Mouse (Mus musculus) B cell, adult 2 months (primary cell): ENCODE data around the gene Tmem233.

Experiments used
- DNase-seq, 2 experiments: peaks; one replicate each; pipeline ENCODE4 v3.0.0; 2022

Gene Tmem233

DNA sequence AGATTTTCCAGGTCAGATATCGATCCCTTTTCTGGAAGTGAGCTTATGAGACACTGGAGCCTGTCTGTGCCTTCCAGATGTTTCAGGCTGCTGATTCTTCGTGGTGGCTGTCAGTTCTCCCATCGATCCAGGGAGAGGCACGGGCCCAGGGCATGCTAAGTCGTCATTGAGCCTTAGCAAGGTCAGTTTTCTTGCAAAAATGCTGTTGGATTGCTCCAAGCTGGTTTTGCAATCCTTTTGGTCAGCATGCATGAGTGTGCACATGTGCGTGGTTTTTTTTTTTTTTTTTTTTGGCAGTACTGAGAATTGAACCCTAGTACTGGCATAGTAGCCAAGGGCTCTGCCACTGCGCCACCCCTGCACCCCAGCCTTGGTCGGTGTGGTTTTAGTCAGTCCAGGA lies 79.9 kb downstream of the Tmem233 start:
- no peak for DNase-seq

GRCm38 (mm10) chr5:115997376-115997775 lies 85.7 kb downstream of the Tmem233 start:
- no peak for DNase-seq

DNA sequence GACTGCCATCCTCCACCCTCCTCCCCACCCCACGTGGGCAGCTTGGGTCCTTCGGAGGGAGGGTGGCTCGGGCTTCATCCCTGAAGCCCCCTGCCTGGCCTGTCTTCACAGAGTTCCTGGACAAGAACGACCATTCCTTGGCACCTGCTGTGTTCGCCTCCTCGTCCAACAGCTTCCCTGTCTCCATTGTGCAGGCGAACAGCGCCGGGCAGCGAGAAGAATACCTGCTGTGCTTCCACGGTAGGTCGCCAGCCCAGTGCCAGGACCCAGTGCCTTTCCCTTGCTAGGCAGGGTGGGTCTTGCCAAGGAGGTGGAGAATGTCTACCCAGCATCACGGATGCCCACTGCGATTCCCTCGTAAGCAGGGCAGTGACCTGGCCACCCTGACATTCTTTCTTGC lies 88.9 kb downstream of the Tmem233 start:
- DNase-seq: no peak

- no peak for DNase-seq
These were observed 91.3 kb downstream of the Tmem233 start for GRCm38 (mm10) chr5:115991717-115992116.
